Mouse (Mus musculus) heart, embryonic 10.5 days (tissue): Measurements from ENCODE around the gene Actr6. TPM values are rescaled to one million over a fixed set of nuclear protein-coding genes. Genes with fewer than 3 reads are reported as not detected.
A peak's percentile ranks its signal among the peaks of the same experiment; 100 is the strongest.
"Not testable (repeated sequence)": the region's sequence is repeated elsewhere in the genome, so short reads cannot be mapped to it uniquely, and the experiment has no call there.

ENCODE experiments used
- DNase-seq: peaks from one replicate; pipeline ENCODE4 v3.0.0-alpha.2; 2017; ENCODE audit warnings: low spot score
- H3K27ac ChIP-seq: fragments of 300-500 bp; sonication (generic); 2 replicates; pipeline ENCODE4 v1.5.1; 2016; ENCODE audit warnings: mild to moderate bottlenecking
- H3K27me3 ChIP-seq: fragments of 300-500 bp; sonication (generic); 2 replicates; pipeline ENCODE4 v1.6.1; 2016; ENCODE audit warnings: mild to moderate bottlenecking; ENCODE audit not compliant: poor library complexity, insufficient read depth, severe bottlenecking
- H3K36me3 ChIP-seq: fragments of 300-500 bp; sonication (generic); 2 replicates; pipeline ENCODE4 v1.6.1; 2016; ENCODE audit warnings: mild to moderate bottlenecking, moderate library complexity
- H3K4me1 ChIP-seq: fragments of 300-500 bp; sonication (generic); 2 replicates; pipeline ENCODE4 v1.6.1; 2016; ENCODE audit warnings: mild to moderate bottlenecking
- H3K4me3 ChIP-seq: fragments of 300-500 bp; sonication (generic); 2 replicates; pipeline ENCODE4 v1.5.1; 2016; ENCODE audit warnings: mild to moderate bottlenecking, moderate library complexity
- H3K9me3 ChIP-seq: fragments of 300-500 bp; sonication (generic); 2 replicates; pipeline ENCODE4 v1.6.1; 2016; ENCODE audit warnings: mild to moderate bottlenecking, moderate library complexity
- WGBS: fragments of 180-500 bp; shearing (Covaris S2); methylation state at CpG from one replicate; pipeline ENCODE4 v1.1.7; 2016; 5-methylcytosine and 5-hydroxymethylcytosine counted together
- polyA plus RNA-seq: library from polyadenylated mRNA; unstranded; fragments of >200 nt; fragmentation: Nextera tagmentation; extraction: Ambion mirVana; gene quantifications from 2 replicates; pipeline ENCODE4 v1.2.1, GENCODE M21; 2016

Gene Actr6
- polyA plus RNA-seq, 1 experiment from 2014 or later, result 28.0 TPM

DNA sequence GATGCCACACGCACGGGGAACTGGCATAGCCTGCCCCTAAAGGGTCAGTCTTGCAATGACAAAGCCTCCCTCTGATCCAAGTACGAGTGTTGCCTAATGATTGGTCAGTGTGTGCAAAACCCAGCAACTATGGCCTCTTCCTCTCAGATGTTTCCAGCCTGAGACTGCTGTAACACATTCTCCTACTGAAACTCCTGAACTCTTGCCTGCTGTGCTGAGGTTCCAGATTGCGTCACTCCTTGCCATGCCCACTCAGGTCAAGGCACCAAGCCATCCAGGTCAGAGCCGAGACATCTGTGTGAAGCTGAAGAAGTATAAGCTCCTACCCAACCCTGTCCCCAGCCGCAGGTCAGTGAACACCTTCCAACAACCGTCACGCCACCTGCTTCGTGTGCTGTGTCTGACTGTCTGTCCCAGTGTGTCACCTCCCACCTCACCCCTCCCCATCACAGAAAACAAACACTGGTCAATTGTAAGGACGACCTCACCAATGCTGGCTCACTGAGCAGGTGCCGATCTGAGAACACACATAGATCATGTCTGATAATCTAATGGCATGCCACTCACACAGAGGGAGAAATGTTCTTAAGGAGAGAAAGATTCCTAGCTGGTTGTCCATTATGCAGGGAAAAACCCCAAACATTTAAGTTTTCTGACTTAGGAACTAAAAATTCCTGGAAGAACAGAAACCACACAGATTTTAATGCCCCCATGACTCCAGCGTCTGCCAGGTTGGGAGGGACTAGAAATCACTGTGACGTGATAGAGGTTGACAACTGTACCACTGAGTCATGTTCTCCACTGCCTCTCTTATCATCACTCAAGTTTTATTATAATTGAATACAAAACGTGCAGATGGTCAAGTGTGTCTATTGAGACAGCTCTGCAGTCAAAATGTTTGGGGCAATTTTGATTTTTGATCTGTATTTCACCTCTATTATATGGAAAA is 9.6 kb downstream of the Actr6 start:
- Histone ChIP-seq H3K9me3 (no peaks in the 10 kb centered on the region), H3K27ac (no peak overlapping the region), H3K4me1 (no peaks in the 10 kb centered on the region), H3K36me3 (peaks cover 52% of the 10 kb centered on the region), H3K4me3 (no peak overlapping the region), H3K27me3 (no peaks in the 10 kb centered on the region)
- no peak for DNase-seq
- 87% methylated on average over 14 of the region's 14 CpGs for WGBS

DNA sequence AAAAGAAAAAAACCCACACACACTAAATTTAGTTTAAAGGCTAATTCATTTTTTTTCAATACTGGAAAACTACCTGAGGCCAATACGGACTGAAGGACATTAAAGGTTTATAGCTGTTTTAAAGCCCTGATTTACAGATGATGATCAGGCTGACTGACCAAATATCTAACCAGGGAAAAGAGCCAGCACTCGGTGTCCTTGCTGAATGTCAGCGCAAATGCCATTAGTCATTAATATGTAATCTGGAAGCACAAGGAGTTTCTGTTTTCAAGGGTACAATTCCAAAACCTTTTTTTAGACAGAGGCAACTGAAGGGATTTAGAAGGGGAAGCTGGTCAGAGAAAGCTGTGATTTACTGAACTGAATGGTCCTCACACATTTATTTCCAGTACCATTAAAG is 11.3 kb downstream of the Actr6 start:
- H3K27me3 ChIP-seq, result no peaks in the 10 kb centered on the region
- no peaks in the 10 kb centered on the region for H3K9me3 ChIP-seq
- no peak overlapping the region for H3K4me3 ChIP-seq
- H3K4me1 ChIP-seq, result no peaks in the 10 kb centered on the region
- H3K27ac ChIP-seq, result no peak overlapping the region
- no peak for DNase-seq
- peaks cover 47% of the 10 kb centered on the region for H3K36me3 ChIP-seq
- 92% methylated on average over 3 of the region's 3 CpGs for WGBS

DNA sequence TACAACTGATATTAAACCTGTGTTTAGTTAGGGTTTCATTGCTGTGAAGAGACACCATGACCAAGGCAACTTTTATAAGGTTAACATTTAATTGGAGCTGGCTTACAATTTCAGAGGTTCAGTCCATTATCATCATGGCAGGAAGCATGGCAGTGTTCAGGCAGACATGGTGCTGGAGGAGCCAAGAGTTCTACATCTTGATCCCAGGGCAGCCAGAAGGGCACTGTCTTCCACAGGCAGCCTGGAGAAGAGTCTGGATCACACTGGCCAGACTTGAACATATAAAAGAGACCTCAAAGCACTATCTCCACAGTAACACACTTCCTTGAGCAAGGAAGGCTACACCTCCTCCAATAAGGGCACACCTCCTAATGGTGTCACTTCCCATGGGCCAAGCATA is 11.8 kb downstream of the Actr6 start:
- no peaks in the 10 kb centered on the region for H3K9me3 ChIP-seq
- H3K36me3 ChIP-seq, result peaks cover 50% of the 10 kb centered on the region
- no peaks in the 10 kb centered on the region for H3K27me3 ChIP-seq
- no peaks in the 10 kb centered on the region for H3K4me1 ChIP-seq
- DNase-seq, result no peak
- no peak overlapping the region for H3K27ac ChIP-seq
- H3K4me3 ChIP-seq, result no peak overlapping the region

DNA sequence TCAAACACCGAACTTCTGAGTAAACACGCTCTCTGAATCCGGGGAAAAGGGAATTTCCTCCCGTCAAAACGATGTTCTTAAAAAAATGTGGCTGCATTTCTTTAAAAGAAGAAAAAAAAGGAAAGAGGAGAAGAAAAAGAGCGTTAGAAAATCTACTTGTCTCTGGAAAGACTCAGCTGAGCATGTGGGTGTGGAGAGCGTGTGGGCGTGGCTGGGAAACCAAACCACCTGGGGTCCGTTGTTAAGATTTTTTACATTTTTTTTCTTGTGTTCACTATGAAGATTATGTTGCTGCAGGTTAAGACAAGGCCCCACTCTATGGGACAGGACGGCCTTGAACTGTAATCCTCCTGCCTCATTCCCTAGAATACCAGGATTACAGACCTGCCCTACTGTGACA is 17.2 kb downstream of the Actr6 start:
- Histone ChIP-seq H3K36me3 (peaks cover 55% of the 10 kb centered on the region), H3K27ac (no peak overlapping the region), H3K4me3 (no peak overlapping the region), H3K4me1 (no peaks in the 10 kb centered on the region), H3K27me3 (no peaks in the 10 kb centered on the region), H3K9me3 (no peaks in the 10 kb centered on the region)
- 87% methylated on average over 10 of the region's 10 CpGs for WGBS
- DNase-seq, result no peak

DNA sequence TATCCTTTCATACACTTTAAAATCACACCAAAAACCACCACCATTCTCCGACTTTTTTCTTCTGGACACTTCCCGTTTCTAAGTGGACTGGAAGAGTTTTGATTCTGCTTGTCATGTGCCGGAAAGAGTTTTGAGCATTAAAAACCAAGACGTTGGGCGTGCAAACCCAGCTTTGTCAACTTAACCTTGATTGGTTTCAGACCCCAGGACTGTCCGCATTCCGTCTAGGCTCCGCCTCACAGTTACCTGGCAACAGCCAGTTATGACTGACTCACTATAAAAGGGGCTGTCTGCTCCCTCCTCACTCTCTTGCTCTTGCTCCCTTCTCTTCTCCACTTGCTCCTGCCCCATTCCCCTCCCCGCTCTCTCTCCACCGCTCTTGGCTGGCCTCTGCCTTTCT is 23.4 kb downstream of the Actr6 start:
- H3K9me3 ChIP-seq, result no peaks in the 10 kb centered on the region
- H3K4me1 ChIP-seq, result 0 out of 2 replicates have a peak, but pooled peaks cover 4% of the 10 kb centered on the region
- no peak overlapping the region for H3K27ac ChIP-seq
- H3K36me3 ChIP-seq, result peaks cover 27% of the 10 kb centered on the region
- no peaks in the 10 kb centered on the region for H3K27me3 ChIP-seq
- DNase-seq, result no peak
- H3K4me3 ChIP-seq, result peak overlapping the region; percentile 36
- 32% methylated on average over 10 of the region's 10 CpGs for WGBS

DNA sequence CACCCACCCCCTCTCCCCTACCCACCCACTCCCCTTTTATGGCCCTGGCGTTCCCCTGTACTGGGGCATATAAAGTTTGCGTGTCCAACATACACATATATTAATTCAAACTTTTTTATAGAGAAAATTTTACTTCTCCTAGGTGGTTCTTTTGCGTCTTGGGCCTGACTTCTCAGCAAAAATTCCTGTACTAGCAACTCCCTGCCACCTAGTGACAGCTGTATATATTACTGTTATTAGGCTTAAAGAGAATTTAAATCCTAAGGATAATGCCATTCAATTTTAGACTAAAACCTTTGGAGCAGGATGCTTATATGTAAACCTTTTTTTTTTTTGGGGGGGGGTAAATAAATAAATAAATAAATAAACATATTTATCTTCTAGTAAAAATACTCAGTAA is 24.7 kb downstream of the Actr6 start:
- Histone ChIP-seq H3K27me3 (no peaks in the 10 kb centered on the region), H3K4me1 (0 out of 2 replicates have a peak, but pooled peaks cover 4% of the 10 kb centered on the region), H3K4me3 (no peak overlapping the region), H3K36me3 (peaks cover 15% of the 10 kb centered on the region), H3K9me3 (no peaks in the 10 kb centered on the region), H3K27ac (no peak overlapping the region)
- 82% methylated on average over 3 of the region's 3 CpGs for WGBS
- no peak for DNase-seq

DNA sequence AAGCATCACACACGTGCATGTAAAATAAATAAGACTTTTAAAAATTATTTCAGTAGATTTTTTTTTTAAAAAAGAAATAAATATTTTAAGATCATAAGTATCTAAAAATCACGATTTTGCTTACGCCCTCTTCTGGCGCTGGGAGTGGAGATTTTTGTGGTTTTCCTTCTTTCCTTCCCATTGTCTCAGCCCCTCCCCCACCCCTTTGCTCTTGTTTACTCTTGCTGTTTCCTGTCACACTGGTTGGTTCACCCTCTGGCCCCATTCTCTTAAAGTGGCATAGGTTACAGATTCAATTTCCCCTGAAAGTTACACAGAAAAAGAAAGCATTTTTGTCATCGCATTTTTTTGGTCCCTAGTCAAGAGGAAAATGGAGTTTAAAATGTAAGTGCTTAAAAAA is 29.1 kb downstream of the Actr6 start:
- no peaks in the 10 kb centered on the region for H3K36me3 ChIP-seq
- no peak for DNase-seq
- no peaks in the 10 kb centered on the region for H3K27me3 ChIP-seq
- WGBS, result 38% methylated on average over 5 of the region's 5 CpGs
- no peaks in the 10 kb centered on the region for H3K9me3 ChIP-seq
- H3K4me1 ChIP-seq, result no peaks in the 10 kb centered on the region
- no peak overlapping the region for H3K4me3 ChIP-seq
- no peak overlapping the region for H3K27ac ChIP-seq

DNA sequence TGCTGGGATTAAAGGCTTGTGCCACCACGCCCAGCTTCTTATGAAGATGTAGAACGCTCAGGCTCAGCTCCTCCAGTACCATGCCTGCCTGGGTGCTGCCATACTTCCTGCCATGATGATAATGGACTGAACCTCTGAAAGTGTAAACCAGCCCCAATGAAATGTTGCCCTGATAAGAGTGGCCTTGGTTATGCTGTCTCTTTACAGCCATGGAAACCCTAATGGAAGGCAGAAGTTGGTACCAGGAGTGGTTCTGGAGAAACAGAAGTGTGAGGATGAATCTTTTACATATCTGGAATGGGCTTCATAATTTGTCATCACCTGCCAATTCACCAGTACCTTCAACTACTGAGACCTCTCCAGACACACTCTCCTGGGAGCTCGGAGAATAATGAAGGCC is 34.1 kb downstream of the Actr6 start:
- no peaks in the 10 kb centered on the region for H3K9me3 ChIP-seq
- no peak for DNase-seq
- 89% methylated on average over 3 of the region's 3 CpGs for WGBS
- no peaks in the 10 kb centered on the region for H3K27me3 ChIP-seq
- no peak overlapping the region for H3K4me3 ChIP-seq
- H3K27ac ChIP-seq, result no peak overlapping the region
- no peaks in the 10 kb centered on the region for H3K36me3 ChIP-seq
- no peaks in the 10 kb centered on the region for H3K4me1 ChIP-seq

DNA sequence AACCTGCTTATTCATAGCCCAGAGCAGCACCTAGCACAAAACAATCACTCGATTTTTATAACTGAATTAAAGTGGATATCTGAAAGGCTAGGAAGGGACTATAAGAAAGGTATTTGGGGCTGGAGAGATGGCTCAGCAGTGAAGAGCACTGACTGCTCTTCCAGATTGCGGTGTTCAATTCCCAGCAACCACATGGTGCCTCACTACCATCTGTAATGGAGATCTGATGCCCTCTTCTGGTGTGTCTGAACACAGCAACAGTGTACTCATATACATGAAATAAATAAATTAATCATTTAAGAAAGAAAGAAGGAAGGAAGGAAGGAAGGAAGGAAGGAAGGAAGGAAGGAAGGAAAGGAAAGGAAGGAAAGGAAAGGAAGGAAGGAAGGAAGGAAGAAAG is 35.8 kb downstream of the Actr6 start:
- not testable (repeated sequence) for H3K27ac ChIP-seq, H3K4me3 ChIP-seq, H3K36me3 ChIP-seq, DNase-seq, H3K27me3 ChIP-seq, H3K4me1 ChIP-seq, H3K9me3 ChIP-seq
- WGBS, result 58% methylated on average over 2 of the region's 2 CpGs

DNA sequence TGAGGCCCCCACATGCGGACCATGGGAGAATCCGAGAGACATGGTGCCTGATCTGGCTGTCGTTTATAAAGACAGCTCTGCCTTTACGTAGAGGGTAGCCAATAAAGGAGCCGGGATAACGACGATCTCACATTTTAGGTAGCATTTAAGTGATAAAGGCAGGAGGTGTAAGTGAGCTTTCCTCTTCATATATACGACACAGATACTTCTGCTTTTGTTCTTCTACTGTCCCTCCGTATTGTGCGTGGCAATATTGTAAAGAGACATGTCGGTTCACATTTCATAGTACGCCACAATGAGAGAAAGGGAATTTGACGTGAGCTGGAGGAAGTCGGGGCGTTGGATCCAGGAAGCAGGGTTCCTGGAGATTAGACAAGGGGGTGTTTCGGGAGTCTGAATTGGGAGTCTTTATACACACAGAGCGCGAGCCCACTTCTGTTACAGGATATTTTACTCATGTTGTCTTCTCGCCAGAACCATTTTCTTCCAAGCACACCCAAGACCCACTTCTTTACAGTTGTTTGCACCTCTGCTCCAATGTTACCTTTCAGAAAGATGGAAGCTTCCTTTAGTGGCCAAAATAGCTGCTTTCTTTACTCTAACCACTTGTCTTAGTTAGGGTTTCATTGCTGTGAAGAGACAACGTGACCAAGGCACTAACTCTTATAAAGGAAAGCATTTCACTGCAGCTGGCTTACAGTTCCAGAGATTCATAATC is 36.7 kb downstream of the Actr6 start:
- DNase-seq, result no peak
- Histone ChIP-seq H3K27ac (no peak overlapping the region), H3K4me3 (no peak overlapping the region), H3K4me1 (no peaks in the 10 kb centered on the region), H3K27me3 (no peaks in the 10 kb centered on the region), H3K9me3 (no peaks in the 10 kb centered on the region), H3K36me3 (no peaks in the 10 kb centered on the region)
- WGBS, result 73% methylated on average over 20 of the region's 20 CpGs

DNA sequence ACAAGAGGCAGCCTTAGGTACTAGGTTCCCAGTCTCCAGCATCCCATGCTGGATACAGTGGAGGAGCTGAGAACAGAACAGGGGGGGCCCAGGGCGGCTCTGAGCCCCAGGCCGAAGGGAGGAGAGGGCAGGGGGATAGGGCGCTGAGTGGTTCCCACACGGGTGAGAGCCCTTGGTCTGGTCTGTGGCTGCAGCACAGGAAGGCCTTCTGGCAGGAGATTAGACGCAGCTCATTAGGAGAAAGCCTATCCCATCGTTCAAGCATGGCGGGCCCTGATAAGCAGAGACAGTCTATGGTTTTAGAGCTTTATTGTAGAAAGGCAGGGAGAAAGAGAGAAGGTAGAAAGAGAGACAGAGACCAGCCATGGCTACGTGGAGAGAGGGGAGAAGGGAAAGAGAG is 42.1 kb downstream of the Actr6 start:
- no peak for DNase-seq
- Histone ChIP-seq H3K9me3 (no peaks in the 10 kb centered on the region), H3K4me3 (no peak overlapping the region), H3K27ac (no peak overlapping the region), H3K27me3 (no peaks in the 10 kb centered on the region), H3K36me3 (no peaks in the 10 kb centered on the region), H3K4me1 (peaks cover 3% of the 10 kb centered on the region; the same call in 1 of the 2 replicates)
- WGBS, result 52% methylated on average over 8 of the region's 8 CpGs

DNA sequence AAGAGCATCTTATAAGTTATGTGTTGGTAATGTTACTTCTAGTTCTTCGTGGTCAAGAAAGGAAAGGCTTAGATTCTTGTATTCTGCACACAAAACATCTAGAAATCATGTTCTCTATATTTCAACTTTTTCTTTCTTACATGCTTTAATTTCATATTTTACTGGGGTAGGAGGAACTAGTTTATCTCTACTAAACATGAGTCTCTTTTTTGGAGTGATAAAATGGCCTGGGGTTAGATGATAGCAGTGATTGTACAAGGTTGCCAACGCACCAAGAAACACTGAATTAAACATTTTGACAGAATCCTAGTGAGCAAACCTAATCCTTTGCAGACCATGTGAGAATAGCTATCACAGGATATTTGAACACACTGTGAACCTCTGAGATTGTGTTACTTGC is 44.6 kb downstream of the Actr6 start:
- Histone ChIP-seq H3K9me3 (no peaks in the 10 kb centered on the region), H3K4me1 (peaks cover 5% of the 10 kb centered on the region; the same call in 1 of the 2 replicates), H3K36me3 (peaks cover 6% of the 10 kb centered on the region; the same call in 1 of the 2 replicates), H3K27me3 (no peaks in the 10 kb centered on the region), H3K4me3 (no peak overlapping the region), H3K27ac (no peak overlapping the region)
- no peak for DNase-seq
- 83% methylated on average over 2 of the region's 2 CpGs for WGBS

DNA sequence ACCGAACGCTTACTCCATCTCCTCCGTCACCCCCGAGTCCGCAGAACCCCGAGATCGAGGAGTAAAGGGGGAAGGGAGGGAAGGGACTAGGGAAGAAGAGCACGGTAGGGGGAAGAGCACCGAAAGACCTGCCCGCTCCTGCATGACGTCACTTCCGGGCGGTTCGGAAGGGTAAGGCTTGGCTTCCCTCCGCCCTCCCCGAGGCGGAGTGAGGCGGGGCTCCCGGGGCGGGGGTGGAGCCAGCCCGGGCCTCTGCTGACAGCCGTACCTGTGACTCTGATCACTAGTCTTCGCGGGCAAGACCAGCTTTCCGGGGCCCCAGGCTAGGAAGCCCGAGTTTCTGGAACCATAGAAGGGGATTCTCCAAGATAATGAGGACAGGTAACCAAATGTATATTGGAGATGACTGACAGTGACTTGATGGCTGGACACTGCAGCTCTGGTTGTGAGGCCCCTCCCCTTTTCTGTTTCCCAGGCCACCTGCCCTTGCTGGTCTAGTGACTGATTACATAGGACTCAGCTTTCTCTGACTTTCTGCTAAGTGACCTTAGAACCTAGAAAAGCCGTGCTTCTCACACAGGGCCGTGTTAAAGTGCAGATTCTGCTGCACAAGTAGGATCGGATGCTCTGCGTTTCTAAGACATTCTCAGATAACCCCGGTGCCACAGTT is 45.8 kb downstream of the Actr6 start, which contains the start of gene Scyl2:
Gene Scyl2, minus strand, starts transcription at position 147 of the 670 bp plus-strand sequence.
- Histone ChIP-seq H3K4me3 (peak within 1 kb of the TSS; percentile 100), H3K9me3 (no peaks in the 10 kb centered on the region), H3K36me3 (peaks cover 6% of the 10 kb centered on the region; the same call in 1 of the 2 replicates), H3K27ac (peak within 1 kb of the TSS; percentile 92), H3K4me1 (peaks cover 5% of the 10 kb centered on the region; the same call in 1 of the 2 replicates), H3K27me3 (no peaks in the 10 kb centered on the region)
- peak; percentile 95 for DNase-seq
- WGBS, result 4% methylated on average over 30 of the region's 31 CpGs
